Mouse (Mus musculus) small intestine, adult 2 months (tissue): Measurements from ENCODE around the gene Tmem221.

Source experiments
- CTCF ChIP-seq: fragments of 200-500 bp; IDR thresholded peaks from 2 replicates; pipeline ENCODE4 v1.5.1; 2012; ENCODE audit warnings: low read depth, mild to moderate bottlenecking, control low read depth, inconsistent platforms, low read length, moderate library complexity, mixed read lengths; ENCODE audit not compliant: insufficient replicate concordance, insufficient read length; ENCODE audit errors: extremely low read depth
- POLR2A ChIP-seq: fragments of 200-500 bp; IDR thresholded peaks from 2 replicates; pipeline ENCODE4 v1.6.1; 2012; ENCODE audit warnings: low read depth, mild to moderate bottlenecking, control low read depth, inconsistent platforms, low read length, moderate library complexity

- TF ChIP-seq POLR2A, result no peak
- TF ChIP-seq CTCF, result no peak
These were observed 43.6 kb downstream of the Tmem221 start for GRCm38 (mm10) chr8:71515043-71515442.
